Mouse (Mus musculus) neural tube, embryonic 11.5 days (tissue): ENCODE measurements around the gene Tmem167. TPM values are rescaled to one million over a fixed set of nuclear protein-coding genes. Genes with fewer than 3 reads are reported as not detected.

ENCODE experiments used
- ATAC-seq: fragments of 200-750 bp; cut with Nextera tagmentation; 2 replicates; pipeline ENCODE4 v1.8.0; 2017; ENCODE audit warnings: moderate number of reproducible peaks, mild to moderate bottlenecking, moderate TSS enrichment, moderate library complexity; ENCODE audit not compliant: insufficient read depth, low FRiP score, low TSS enrichment
- DNase-seq: peaks from one replicate; pipeline ENCODE4 v3.0.0-alpha.2; 2015; ENCODE audit warnings: low spot score
- H3K27ac ChIP-seq: fragments of 300-500 bp; sonication (generic); 2 replicates; pipeline ENCODE4 v1.5.1; 2014; ENCODE audit warnings: low read depth, mild to moderate bottlenecking, low read length
- H3K27me3 ChIP-seq: fragments of 300-500 bp; sonication (generic); 2 replicates; pipeline ENCODE4 v1.6.1; 2014; ENCODE audit warnings: mild to moderate bottlenecking, low read length, mixed read lengths; ENCODE audit not compliant: control insufficient read depth, insufficient read depth
- H3K36me3 ChIP-seq: fragments of 300-500 bp; sonication (generic); 2 replicates; pipeline ENCODE4 v1.6.1; 2014; ENCODE audit warnings: mild to moderate bottlenecking, low read length, moderate library complexity, mixed read lengths; ENCODE audit not compliant: control insufficient read depth, insufficient read depth
- H3K4me1 ChIP-seq: fragments of 300-500 bp; sonication (generic); 2 replicates; pipeline ENCODE4 v1.6.1; 2014; ENCODE audit warnings: low read length, mixed read lengths; ENCODE audit not compliant: control insufficient read depth, insufficient read depth
- H3K4me2 ChIP-seq: fragments of 300-500 bp; sonication (generic); 2 replicates; pipeline ENCODE4 v1.6.1; 2014; ENCODE audit warnings: low read depth, mild to moderate bottlenecking, moderate library complexity
- H3K4me3 ChIP-seq: fragments of 300-500 bp; sonication (generic); 2 replicates; pipeline ENCODE4 v1.5.1; 2014; ENCODE audit warnings: low read depth, low read length
- H3K9ac ChIP-seq: fragments of 300-500 bp; sonication (generic); 2 replicates; pipeline ENCODE4 v1.6.1; 2014; ENCODE audit warnings: mild to moderate bottlenecking, low read length
- H3K9me3 ChIP-seq: fragments of 300-500 bp; sonication (generic); 2 replicates; pipeline ENCODE4 v1.6.1; 2016; ENCODE audit warnings: low read length; ENCODE audit not compliant: control insufficient read depth
- WGBS: fragments of 180-500 bp; shearing (Covaris S2); extraction: QIAGEN DNeasy Blood & Tissue Kit; methylation state at CpG from one replicate; pipeline ENCODE4 v1.1.7; 2014; 5-methylcytosine and 5-hydroxymethylcytosine counted together
- polyA plus RNA-seq: library from polyadenylated mRNA; unstranded; fragments of >200 nt; fragmentation: Nextera tagmentation; extraction: Ambion mirVana; gene quantifications from 2 replicates; pipeline ENCODE4 v1.2.1, GENCODE M21; 2014

The Tmem167 gene
- polyA plus RNA-seq, 1 experiment from 2014 or later, result 61.8 TPM

GRCm38 (mm10) chr13:90170100-90170781 lies 81.3 kb downstream of the Tmem167 start:
- H3K27ac ChIP-seq, result no peak overlapping the region
- ATAC-seq, result no peak
- WGBS, result 35% methylated on average over 4 of the region's 4 CpGs
- no peak overlapping the region for H3K9ac ChIP-seq
- no peak overlapping the region for H3K4me3 ChIP-seq
- DNase-seq, result no peak
- no peaks in the 10 kb centered on the region for H3K9me3 ChIP-seq
- no peaks in the 10 kb centered on the region for H3K36me3 ChIP-seq
- no peaks in the 10 kb centered on the region for H3K4me1 ChIP-seq
- H3K27me3 ChIP-seq, result no peaks in the 10 kb centered on the region
- H3K4me2 ChIP-seq, result no peak overlapping the region

- Histone ChIP-seq H3K4me2 (no peak overlapping the region), H3K27me3 (no peaks in the 10 kb centered on the region), H3K9ac (no peak overlapping the region), H3K4me1 (no peaks in the 10 kb centered on the region), H3K36me3 (no peaks in the 10 kb centered on the region), H3K4me3 (no peak overlapping the region), H3K27ac (no peak overlapping the region), H3K9me3 (no peaks in the 10 kb centered on the region)
- DNase-seq, result no peak
- ATAC-seq, result no peak
- WGBS, result 23% methylated on average over 2 of the region's 2 CpGs
These were observed 81.9 kb downstream of the Tmem167 start for GRCm38 (mm10) chr13:90170782-90171179.

GRCm38 (mm10) chr13:90171390-90171789 lies 82.5 kb downstream of the Tmem167 start:
- H3K36me3 ChIP-seq, result no peaks in the 10 kb centered on the region
- no peaks in the 10 kb centered on the region for H3K4me1 ChIP-seq
- no peaks in the 10 kb centered on the region for H3K27me3 ChIP-seq
- ATAC-seq (no peak), DNase-seq (no peak)
- H3K4me2 ChIP-seq, result no peak overlapping the region
- H3K9ac ChIP-seq, result no peak overlapping the region
- no peak overlapping the region for H3K4me3 ChIP-seq
- no peaks in the 10 kb centered on the region for H3K9me3 ChIP-seq
- no peak overlapping the region for H3K27ac ChIP-seq

GRCm38 (mm10) chr13:90175662-90176061 lies 86.7 kb downstream of the Tmem167 start:
- no peaks in the 10 kb centered on the region for H3K4me1 ChIP-seq
- no peak overlapping the region for H3K27ac ChIP-seq
- no peak overlapping the region for H3K4me3 ChIP-seq
- H3K9ac ChIP-seq, result no peak overlapping the region
- no peak for ATAC-seq
- no peak overlapping the region for H3K4me2 ChIP-seq
- H3K36me3 ChIP-seq, result no peaks in the 10 kb centered on the region
- whole genome bisulfite sequencing, result 84% methylated on average over 2 of the region's 2 CpGs
- no peaks in the 10 kb centered on the region for H3K9me3 ChIP-seq
- DNase-seq, result no peak
- no peaks in the 10 kb centered on the region for H3K27me3 ChIP-seq

- no peaks in the 10 kb centered on the region for H3K9me3 ChIP-seq
- no peak overlapping the region for H3K27ac ChIP-seq
These were observed 93.3 kb downstream of the Tmem167 start for GRCm38 (mm10) chr13:90182262-90182661.

GRCm38 (mm10) chr13:90183536-90183935 lies 94.6 kb downstream of the Tmem167 start:
- DNase-seq, result no peak
- no peak overlapping the region for H3K27ac ChIP-seq
- 90% methylated on average over 7 of the region's 7 CpGs for WGBS
- H3K36me3 ChIP-seq, result no peaks in the 10 kb centered on the region
- no peaks in the 10 kb centered on the region for H3K27me3 ChIP-seq
- H3K4me1 ChIP-seq, result peaks cover 7% of the 10 kb centered on the region
- no peaks in the 10 kb centered on the region for H3K9me3 ChIP-seq
- H3K4me2 ChIP-seq, result no peak overlapping the region
- no peak overlapping the region for H3K4me3 ChIP-seq
- H3K9ac ChIP-seq, result no peak overlapping the region
- ATAC-seq, result no peak

More at GRCm38 (mm10) chr13:90182262-90182661, 93.3 kb downstream of the Tmem167 start:
- no peak overlapping the region for H3K4me2 ChIP-seq
- no peak for DNase-seq
- no peak overlapping the region for H3K4me3 ChIP-seq
- H3K4me1 ChIP-seq, result peaks cover under 1% of the 10 kb centered on the region; the same call in 1 of the 2 replicates
- no peaks in the 10 kb centered on the region for H3K27me3 ChIP-seq
- no peak for ATAC-seq
- H3K9ac ChIP-seq, result no peak overlapping the region
- H3K36me3 ChIP-seq, result no peaks in the 10 kb centered on the region

GRCm38 (mm10) chr13:90186694-90187093 lies 97.8 kb downstream of the Tmem167 start:
- DNase-seq (no peak), ATAC-seq (no peak)
- Histone ChIP-seq H3K36me3 (no peaks in the 10 kb centered on the region), H3K4me1 (peaks cover 7% of the 10 kb centered on the region), H3K4me2 (no peak overlapping the region), H3K9me3 (no peaks in the 10 kb centered on the region), H3K4me3 (no peak overlapping the region), H3K27ac (no peak overlapping the region), H3K27me3 (no peaks in the 10 kb centered on the region), H3K9ac (no peak overlapping the region)
- whole genome bisulfite sequencing, result 44% methylated on average over 2 of the region's 2 CpGs

- DNase-seq (no peak), ATAC-seq (no peak)
- Histone ChIP-seq H3K9me3 (no peaks in the 10 kb centered on the region), H3K27me3 (no peaks in the 10 kb centered on the region), H3K36me3 (no peaks in the 10 kb centered on the region), H3K4me3 (no peak overlapping the region), H3K9ac (no peak overlapping the region), H3K4me1 (peaks cover 7% of the 10 kb centered on the region), H3K4me2 (no peak overlapping the region), H3K27ac (no peak overlapping the region)
- 32% methylated on average over 1 of the region's 1 CpGs for WGBS
These were observed 99.1 kb downstream of the Tmem167 start for GRCm38 (mm10) chr13:90188021-90188420.

GRCm38 (mm10) chr13:90191794-90192193 lies 102.9 kb downstream of the Tmem167 start:
- 60% methylated on average over 6 of the region's 6 CpGs for WGBS
- H3K4me2 ChIP-seq, result no peak overlapping the region
- H3K4me1 ChIP-seq, result peaks cover 7% of the 10 kb centered on the region
- H3K27me3 ChIP-seq, result no peaks in the 10 kb centered on the region
- no peaks in the 10 kb centered on the region for H3K9me3 ChIP-seq
- H3K27ac ChIP-seq, result no peak overlapping the region
- no peak overlapping the region for H3K4me3 ChIP-seq
- H3K9ac ChIP-seq, result no peak overlapping the region
- ATAC-seq, result no peak
- no peaks in the 10 kb centered on the region for H3K36me3 ChIP-seq
- DNase-seq, result peak; percentile 47
